Comparison of ENCODE assay signal across 9 mouse cellular contexts in genomic region chr7:16366133-16366646, GRCm38 (mm10). TPM values are rescaled to one million over a fixed set of nuclear protein-coding genes. Genes with fewer than 3 reads are reported as not detected.
DNase-seq lines count a peak whose midpoint lies in the region; ATAC-seq lines count a peak whose summit lies in the region.
"Had no signal": no experiment of that assay in that cellular context is flagged by ENCODE, and none has a peak within 500 bp of the region (broad histone marks: within the 10 kb centered on the region; RNA-seq: fewer than 3 reads in every experiment).

No protein-coding gene starts in this region.

- H3K27me3 ChIP-seq in hindbrain, embryonic 10.5 days (ENCODE audit: insufficient read depth, poor library complexity, severe bottlenecking), result peaks cover 33% of the 10 kb centered on the region
- H3K27me3 ChIP-seq in hindbrain, embryonic 16.5 days (replicated peaks; ENCODE audit: control insufficient read depth, insufficient read depth, low read length), result no peaks in the 10 kb centered on the region
- H3K27me3 ChIP-seq in forebrain, embryonic 15.5 days, result no peaks in the 10 kb centered on the region
- H3K27me3 ChIP-seq: limb, embryonic 15.5 days had no signal

- 73% methylated on average over 10 of the region's 10 CpGs for WGBS in hindbrain, embryonic 10.5 days
- 51% methylated on average over 10 of the region's 10 CpGs for WGBS in hindbrain, embryonic 16.5 days
- WGBS in forebrain, embryonic 15.5 days, result 54% methylated on average over 10 of the region's 10 CpGs

- no peak overlapping the region for H3K27ac ChIP-seq in hindbrain, embryonic 10.5 days
- H3K27ac ChIP-seq in hindbrain, embryonic 16.5 days (ENCODE audit: low read depth, low read length), result no peak overlapping the region
- H3K27ac ChIP-seq in forebrain, embryonic 15.5 days (replicated peaks), result peak overlapping the region; percentile 68; the same call in 1 of the 2 replicates
- H3K27ac ChIP-seq: limb, embryonic 15.5 days had no signal

- no peak overlapping the region for H3K4me2 ChIP-seq in hindbrain, embryonic 16.5 days (ENCODE audit: low read length)
- no peak overlapping the region for H3K4me2 ChIP-seq in forebrain, embryonic 15.5 days (replicated peaks)
- H3K4me2 ChIP-seq: limb, embryonic 15.5 days had no signal

- no peak for ATAC-seq in hindbrain, embryonic 16.5 days
- no peak for ATAC-seq in forebrain, embryonic 15.5 days (replicated peaks)
- ATAC-seq in erythroblast, adult 5-6 weeks (replicated peaks; ENCODE audit: low FRiP score, poor library complexity, severe bottlenecking), result no peak

- DNase-seq in hindbrain, embryonic 10.5 days (ENCODE audit: low spot score), result peak; percentile 10
- DNase-seq in MEL-GATA-1-ER (ENCODE audit: extremely low read depth, low read depth), result peak; percentile 35
- peak; percentile 41 for DNase-seq in neural tube, embryonic 10.5 days (ENCODE audit: extremely low spot score, low spot score)
- no peak for DNase-seq in layer of hippocampus, adult 9-10 months (ENCODE audit: low spot score)
- no peak for DNase-seq in urinary bladder, postnatal 4 days (ENCODE audit: low spot score in 2 of 2)

- no peaks in the 10 kb centered on the region for H3K9me3 ChIP-seq in hindbrain, embryonic 10.5 days
- H3K9me3 ChIP-seq in hindbrain, embryonic 16.5 days (ENCODE audit: control insufficient read depth, low read length), result no peaks in the 10 kb centered on the region
- H3K9me3 ChIP-seq in forebrain, embryonic 15.5 days, result no peaks in the 10 kb centered on the region
- H3K9me3 ChIP-seq: limb, embryonic 15.5 days had no signal

- H3K4me1 ChIP-seq in hindbrain, embryonic 10.5 days (replicated peaks), result peaks cover 33% of the 10 kb centered on the region
- 0 out of 2 replicates have a peak, but pooled peaks cover 2% of the 10 kb centered on the region for H3K4me1 ChIP-seq in hindbrain, embryonic 16.5 days (ENCODE audit: control insufficient read depth, insufficient read depth, low read depth, low read length)
- H3K4me1 ChIP-seq in forebrain, embryonic 15.5 days, result peaks cover 16% of the 10 kb centered on the region
- H3K4me1 ChIP-seq: limb, embryonic 15.5 days had no signal

- no peak overlapping the region for H3K4me3 ChIP-seq in hindbrain, embryonic 10.5 days
- no peak overlapping the region for H3K4me3 ChIP-seq in hindbrain, embryonic 16.5 days (ENCODE audit: low read length)
- H3K4me3 ChIP-seq in forebrain, embryonic 15.5 days, result no peak overlapping the region
- H3K4me3 ChIP-seq: limb, embryonic 15.5 days had no signal

- peaks cover 99% of the 10 kb centered on the region for H3K36me3 ChIP-seq in hindbrain, embryonic 10.5 days
- peaks cover 19% of the 10 kb centered on the region for H3K36me3 ChIP-seq in hindbrain, embryonic 16.5 days (ENCODE audit: control insufficient read depth, insufficient read depth, low read length)
- H3K36me3 ChIP-seq in forebrain, embryonic 15.5 days, result peaks cover 59% of the 10 kb centered on the region

- no peak overlapping the region for H3K9ac ChIP-seq in hindbrain, embryonic 16.5 days (ENCODE audit: low read depth, low read length)
- H3K9ac ChIP-seq in forebrain, embryonic 15.5 days (replicated peaks), result no peak overlapping the region
- H3K9ac ChIP-seq: limb, embryonic 15.5 days had no signal

RNA-seq across cellular contexts. Expression of gene Sae1, which starts 21.4 kb away (rescaled TPM):
- polyA plus RNA-seq in hindbrain, embryonic 10.5 days (2016; fragmentation: Nextera tagmentation; extraction: Ambion mirVana), result 371 and 455 TPM in 2 replicates
- 267 and 272 TPM in 2 replicates for polyA plus RNA-seq in hindbrain, embryonic 16.5 days (2015; fragmentation: Nextera tagmentation; extraction: Ambion mirVana)
- polyA plus RNA-seq in forebrain, embryonic 15.5 days (2015; fragmentation: Nextera tagmentation; extraction: Ambion mirVana), result 290 and 303 TPM in 2 replicates
- 19.4 and 29.5 TPM in 2 replicates for total RNA-seq in erythroblast, adult 5-6 weeks (2015; ENCODE audit: low replicate concordance)
- 61.9 and 62.0 TPM in 2 replicates for total RNA-seq in erythroblast, adult 5-6 weeks (2017; ENCODE audit: low replicate concordance)

RNA-seq across cellular contexts. Expression of gene Zc3h4, which starts 34.5 kb away (rescaled TPM):
- polyA plus RNA-seq in hindbrain, embryonic 10.5 days (2016; fragmentation: Nextera tagmentation; extraction: Ambion mirVana), result 20.5 and 23.0 TPM in 2 replicates
- polyA plus RNA-seq in hindbrain, embryonic 16.5 days (2015; fragmentation: Nextera tagmentation; extraction: Ambion mirVana), result 11.7 and 13.4 TPM in 2 replicates
- 22.3 and 25.2 TPM in 2 replicates for polyA plus RNA-seq in forebrain, embryonic 15.5 days (2015; fragmentation: Nextera tagmentation; extraction: Ambion mirVana)
- 37.4 and 37.7 TPM in 2 replicates for total RNA-seq in erythroblast, adult 5-6 weeks (2015; ENCODE audit: low replicate concordance)
- total RNA-seq in erythroblast, adult 5-6 weeks (2017; ENCODE audit: low replicate concordance), result 82.9 and 103 TPM in 2 replicates

RNA-seq across cellular contexts. Expression of gene Bbc3, which starts 58.0 kb away (rescaled TPM):
- 17.6 and 19.1 TPM in 2 replicates for polyA plus RNA-seq in hindbrain, embryonic 10.5 days (2016; fragmentation: Nextera tagmentation; extraction: Ambion mirVana)
- 31.3 and 32.7 TPM in 2 replicates for polyA plus RNA-seq in hindbrain, embryonic 16.5 days (2015; fragmentation: Nextera tagmentation; extraction: Ambion mirVana)
- 16.7 and 18.5 TPM in 2 replicates for polyA plus RNA-seq in forebrain, embryonic 15.5 days (2015; fragmentation: Nextera tagmentation; extraction: Ambion mirVana)
- 2.3 TPM in 1 of 2 replicates, not detected in the other for total RNA-seq in erythroblast, adult 5-6 weeks (2015; ENCODE audit: low replicate concordance)
- total RNA-seq in erythroblast, adult 5-6 weeks (2017; ENCODE audit: low replicate concordance), result 1.5 and 7.5 TPM in 2 replicates

Comparison
In these comparisons a context has a peak if more than half of its experiments do, and no peak if none do; other contexts are left out.
1. DNase-seq: peak in hindbrain, embryonic 10.5 days (single experiment), MEL-GATA-1-ER (single experiment) and neural tube, embryonic 10.5 days (single experiment); none in layer of hippocampus, adult 9-10 months (single experiment) and urinary bladder, postnatal 4 days (0 of 2).